In genomic region chr11:19899621-19900020, GRCm38 (mm10) we compare ENCODE assay signal across 13 mouse cellular contexts. TPM values are rescaled to one million over a fixed set of nuclear protein-coding genes. Genes with fewer than 3 reads are reported as not detected.
DNase-seq lines count a peak whose midpoint lies in the region; ATAC-seq lines count a peak whose summit lies in the region.
"Had no signal": no experiment of that assay in that cellular context is flagged by ENCODE, and none has a peak within 500 bp of the region (broad histone marks: within the 10 kb centered on the region; RNA-seq: fewer than 3 reads in every experiment).

No protein-coding gene starts in this region.

- no peaks in the 10 kb centered on the region for H3K4me1 ChIP-seq in forebrain, embryonic 13.5 days
- H3K4me1 ChIP-seq in forebrain, embryonic 10.5 days = no peaks in the 10 kb centered on the region
- no peaks in the 10 kb centered on the region for H3K4me1 ChIP-seq in limb, embryonic 10.5 days

- H3K36me3 ChIP-seq in forebrain, embryonic 13.5 days (ENCODE audit: poor library complexity, severe bottlenecking) = no peaks in the 10 kb centered on the region
- no peaks in the 10 kb centered on the region for H3K36me3 ChIP-seq in forebrain, embryonic 10.5 days (replicated peaks)
- no peaks in the 10 kb centered on the region for H3K36me3 ChIP-seq in limb, embryonic 10.5 days
- H3K36me3 ChIP-seq: G1E had no signal

- no peak overlapping the region for H3K4me2 ChIP-seq in forebrain, embryonic 13.5 days

- peak; percentile 82; the same call in 1 of the 2 replicates for ATAC-seq in forebrain, embryonic 13.5 days

- no peaks in the 10 kb centered on the region for H3K27me3 ChIP-seq in forebrain, embryonic 13.5 days
- no peaks in the 10 kb centered on the region for H3K27me3 ChIP-seq in forebrain, embryonic 10.5 days (ENCODE audit: poor library complexity, severe bottlenecking)
- no peaks in the 10 kb centered on the region for H3K27me3 ChIP-seq in limb, embryonic 10.5 days (ENCODE audit: low read depth, poor library complexity, severe bottlenecking)

- no peak overlapping the region for H3K27ac ChIP-seq in forebrain, embryonic 13.5 days
- H3K27ac ChIP-seq in forebrain, embryonic 10.5 days = no peak overlapping the region
- no peak overlapping the region for H3K27ac ChIP-seq in limb, embryonic 10.5 days
- H3K27ac ChIP-seq: macrophage had no signal

- no peak overlapping the region for H3K4me3 ChIP-seq in forebrain, embryonic 13.5 days
- H3K4me3 ChIP-seq in forebrain, embryonic 10.5 days = no peak overlapping the region
- H3K4me3 ChIP-seq in limb, embryonic 10.5 days = no peak overlapping the region

- H3K9ac ChIP-seq in forebrain, embryonic 13.5 days = no peak overlapping the region

- DNase-seq in forebrain, embryonic 10.5 days (ENCODE audit: extremely low spot score, low spot score) = no peak
- DNase-seq in frontal cortex, adult 2 months (ENCODE audit: extremely low spot score in 1 of 2, low spot score in 1 of 2) = peak; percentile 75 to 89
- peak; percentile 52 for DNase-seq in left cerebral cortex, adult 11 months (ENCODE audit: low spot score)
- DNase-seq in right cerebral cortex, postnatal 36 days (ENCODE audit: low spot score in 2 of 2) = peak; percentile 75 to 81
- DNase-seq in limb, embryonic 10.5 days (ENCODE audit: low spot score) = no peak
- DNase-seq in thymus, postnatal 10 days (ENCODE audit: low spot score in 2 of 2) = no peak
- DNase-seq in urinary bladder, adult 2 months (ENCODE audit: low spot score) = no peak
- DNase-seq: embryo, embryonic 11 days; kidney, adult 18-20 months; thymus, adult 2 months had no signal

- WGBS in forebrain, embryonic 13.5 days = 76% methylated on average over 5 of the region's 5 CpGs
- WGBS in forebrain, embryonic 10.5 days = 72% methylated on average over 5 of the region's 5 CpGs
- 76% methylated on average over 5 of the region's 5 CpGs for WGBS in limb, embryonic 10.5 days

- H3K9me3 ChIP-seq in forebrain, embryonic 13.5 days (replicated peaks) = peaks cover 4% of the 10 kb centered on the region; the same call in 1 of the 2 replicates
- H3K9me3 ChIP-seq in forebrain, embryonic 10.5 days = peaks cover 4% of the 10 kb centered on the region; the same call in 1 of the 2 replicates
- no peaks in the 10 kb centered on the region for H3K9me3 ChIP-seq in limb, embryonic 10.5 days (replicated peaks)
- H3K9me3 ChIP-seq: G1E had no signal

RNA-seq across cellular contexts. Expression of gene Spred2, which starts 24.6 kb away (rescaled TPM):
- polyA plus RNA-seq in forebrain, embryonic 13.5 days (2015; fragmentation: Nextera tagmentation; extraction: Ambion mirVana) = 6.9 and 7.6 TPM in 2 replicates
- polyA plus RNA-seq in forebrain, embryonic 10.5 days (2016; fragmentation: Nextera tagmentation; extraction: Ambion mirVana) = 7.1 and 7.3 TPM in 2 replicates
- polyA plus RNA-seq in frontal cortex, adult 2 months (2012; rRNA removed) = 41.5 and 42.5 TPM in 2 replicates
- 8.3 and 9.3 TPM in 2 replicates for polyA plus RNA-seq in limb, embryonic 10.5 days (2016; fragmentation: Nextera tagmentation; extraction: Ambion mirVana)
- polyA plus RNA-seq in urinary bladder, adult 2 months (2012; rRNA removed) = 23.2 and 31.7 TPM in 2 replicates

Comparison
In these comparisons a context has a peak if more than half of its experiments do, and no peak if none do; other contexts are left out.
1. DNase-seq: peak in frontal cortex, adult 2 months (2 of 2), left cerebral cortex, adult 11 months (single experiment) and right cerebral cortex, postnatal 36 days (2 of 2); none in forebrain, embryonic 10.5 days (single experiment), limb, embryonic 10.5 days (single experiment), thymus, postnatal 10 days (0 of 2) and urinary bladder, adult 2 months (single experiment).